Mouse (Mus musculus): ENCODE measurements around the gene Supt3.
A peak's percentile ranks its signal among the peaks of the same experiment; 100 is the strongest.

Supt3 gene

DNA sequence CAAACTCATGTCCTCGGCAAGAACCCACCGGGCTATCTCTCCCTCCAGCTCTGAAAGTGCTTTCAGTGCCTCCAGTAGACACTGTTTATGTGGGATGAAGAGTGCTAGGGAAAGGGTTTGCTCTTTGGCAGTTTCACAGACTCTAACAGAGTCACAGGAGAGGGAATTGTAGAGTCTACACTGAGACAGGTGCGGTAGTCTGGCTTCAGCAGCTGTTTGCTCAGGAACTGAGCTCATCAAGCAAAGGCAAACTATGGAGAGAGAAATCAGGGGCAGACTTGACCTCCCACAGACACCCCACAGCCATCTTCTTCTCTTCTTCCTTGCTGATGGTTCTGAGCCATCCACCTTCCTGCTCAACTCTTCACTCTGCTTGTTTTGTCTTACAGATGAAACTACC lies 193.3 kb downstream of the Supt3 start:
- DNase-seq, result no peak

DNA sequence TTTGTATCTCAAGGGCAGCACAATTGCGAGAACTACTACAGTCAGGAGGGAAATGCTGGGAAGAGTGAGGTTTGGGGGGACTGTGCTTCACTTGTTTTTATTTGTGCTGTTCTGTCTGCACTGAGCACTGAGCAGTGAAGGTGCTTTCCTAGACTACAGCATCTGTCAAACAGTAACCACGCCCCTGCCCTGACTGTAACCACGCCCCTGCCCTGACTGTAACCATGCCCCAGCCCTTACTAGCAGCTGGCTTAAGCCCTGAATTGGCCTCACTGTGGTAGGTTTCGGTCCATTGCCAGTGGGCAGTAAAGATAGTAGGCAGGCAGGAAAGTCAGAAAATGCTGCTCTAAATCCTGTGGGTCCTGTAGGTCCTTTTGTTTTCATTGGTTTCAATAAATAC lies 196.5 kb downstream of the Supt3 start:
- peak; percentile 19 for DNase-seq

DNA sequence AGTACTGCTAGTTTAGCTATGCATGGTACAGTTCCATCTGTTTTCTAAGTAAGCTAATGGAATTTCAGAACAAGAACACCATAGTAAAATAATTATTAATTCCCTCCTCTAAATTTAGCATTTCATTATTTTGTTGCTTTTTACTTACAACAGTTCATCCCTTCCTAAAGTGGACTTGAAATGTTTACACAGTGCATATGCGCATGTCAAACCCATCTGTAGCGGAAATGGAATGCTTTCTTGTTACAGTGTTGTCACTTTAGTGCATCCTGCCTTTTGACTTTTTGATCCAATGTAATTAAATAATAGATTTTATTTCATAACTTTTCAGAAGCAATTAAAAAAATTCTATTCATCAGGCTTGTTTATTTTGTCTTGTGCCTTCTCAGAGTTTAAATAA lies 200.7 kb downstream of the Supt3 start:
- DNase-seq, result no peak

DNA sequence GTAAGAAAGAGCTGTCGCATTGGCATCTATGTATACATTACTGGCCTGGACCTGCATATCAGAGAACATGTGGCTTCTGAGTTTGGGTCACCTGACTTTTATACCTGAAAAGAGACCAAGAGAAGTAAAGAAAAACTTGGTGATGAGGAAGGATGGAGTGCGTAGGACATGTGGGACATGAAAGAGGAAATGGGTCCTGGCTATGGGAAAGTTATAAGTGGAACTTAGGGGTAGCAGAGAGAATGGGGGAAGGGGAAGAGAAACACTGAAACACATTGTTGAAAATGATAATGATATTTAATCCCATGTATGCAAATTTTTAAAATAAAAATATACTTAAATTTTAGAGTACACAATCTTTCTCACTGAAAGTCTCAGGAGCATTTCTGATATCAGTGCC lies 211.0 kb downstream of the Supt3 start:
- no peak for DNase-seq

DNA sequence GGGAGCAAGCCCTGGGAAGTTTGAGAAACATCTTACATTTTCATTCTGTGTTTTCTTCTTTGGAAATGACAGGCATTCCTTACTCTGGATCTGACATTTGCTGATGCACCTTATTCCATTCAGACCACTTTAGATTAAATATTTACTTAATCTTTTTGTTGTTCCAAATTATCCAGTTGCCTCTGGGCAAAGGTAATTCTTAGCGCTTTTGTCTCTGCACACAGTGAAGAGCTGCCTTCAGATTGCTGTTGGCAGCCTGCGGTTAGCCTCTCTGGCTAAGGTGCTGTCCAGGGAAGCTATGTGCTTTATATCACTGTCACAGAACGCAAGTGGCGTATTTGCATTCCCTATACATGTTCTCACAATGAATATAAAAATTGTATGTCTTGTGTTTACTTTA lies 226.4 kb downstream of the Supt3 start:
- peak; percentile 13 for DNase-seq

DNA sequence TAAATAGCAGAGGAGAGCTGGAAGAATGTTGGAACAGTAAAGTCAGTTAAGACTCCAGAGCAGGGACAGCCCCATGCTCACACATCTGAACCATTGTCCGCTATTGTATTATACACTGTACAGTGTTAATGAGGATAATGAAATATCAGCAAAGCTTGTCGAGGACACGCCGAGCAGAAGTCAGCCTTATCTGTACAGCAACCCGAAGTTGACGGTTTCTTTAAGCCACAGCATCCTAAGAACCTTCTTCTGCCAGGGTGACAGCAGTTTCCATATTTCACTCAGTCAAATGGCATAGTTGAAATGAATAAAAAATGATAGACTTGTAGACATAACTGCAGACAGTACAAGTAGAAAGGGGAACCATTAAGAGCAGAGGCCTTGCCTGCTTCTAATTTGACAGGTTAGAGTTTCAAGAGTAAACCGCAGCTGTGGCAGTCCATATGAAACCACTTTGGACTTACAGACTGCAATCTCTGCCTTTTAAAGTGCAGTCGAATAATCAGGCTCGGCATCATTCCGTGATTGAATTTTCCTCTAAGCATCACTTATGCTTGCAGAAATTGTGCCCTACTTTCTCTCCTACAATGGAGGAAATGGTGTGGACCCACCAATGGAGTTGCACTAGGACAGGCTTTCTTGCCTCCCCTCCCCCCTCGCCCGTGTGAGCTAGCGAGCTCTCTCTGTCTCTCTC lies 227.7 kb downstream of the Supt3 start:
- DNase-seq, result no peak

DNA sequence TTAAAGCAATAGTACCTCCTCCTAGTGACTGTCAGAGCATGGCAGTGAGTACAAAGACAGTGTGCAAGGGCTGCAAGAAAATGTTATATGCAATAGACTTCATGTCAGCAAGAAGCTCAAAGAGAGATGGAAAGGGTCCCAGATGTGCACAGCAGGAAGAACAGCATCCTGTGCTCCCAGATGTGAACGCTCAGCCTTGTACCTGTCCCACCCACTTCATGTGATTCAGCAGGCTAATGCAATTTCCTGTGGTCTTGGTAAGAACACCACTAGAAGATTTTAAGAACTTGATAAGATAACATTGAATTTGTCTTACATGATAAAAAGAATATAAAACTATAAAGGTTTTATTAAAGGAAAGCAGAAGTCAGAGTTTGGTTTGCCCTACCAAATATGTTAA lies 230.5 kb downstream of the Supt3 start:
- no peak for DNase-seq

DNA sequence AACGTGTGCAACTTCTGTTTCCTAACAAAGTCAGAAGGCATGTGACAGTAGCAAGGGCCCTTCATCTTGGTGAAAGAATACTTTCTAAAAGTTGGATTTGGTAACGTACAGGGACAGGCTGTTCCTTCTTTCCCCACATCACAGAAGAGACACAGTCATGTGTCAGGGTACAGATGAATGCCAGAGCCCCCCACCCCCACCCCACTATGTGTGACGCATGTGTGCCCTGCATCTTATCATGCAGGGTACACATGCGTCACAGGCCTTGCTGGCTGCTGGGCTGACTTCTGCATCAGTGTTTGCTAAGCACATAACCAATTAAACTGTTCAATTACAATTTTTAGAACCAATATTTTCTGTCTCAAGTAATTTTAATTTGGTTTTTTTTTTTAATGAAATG lies 231.7 kb downstream of the Supt3 start:
- no peak for DNase-seq

DNA sequence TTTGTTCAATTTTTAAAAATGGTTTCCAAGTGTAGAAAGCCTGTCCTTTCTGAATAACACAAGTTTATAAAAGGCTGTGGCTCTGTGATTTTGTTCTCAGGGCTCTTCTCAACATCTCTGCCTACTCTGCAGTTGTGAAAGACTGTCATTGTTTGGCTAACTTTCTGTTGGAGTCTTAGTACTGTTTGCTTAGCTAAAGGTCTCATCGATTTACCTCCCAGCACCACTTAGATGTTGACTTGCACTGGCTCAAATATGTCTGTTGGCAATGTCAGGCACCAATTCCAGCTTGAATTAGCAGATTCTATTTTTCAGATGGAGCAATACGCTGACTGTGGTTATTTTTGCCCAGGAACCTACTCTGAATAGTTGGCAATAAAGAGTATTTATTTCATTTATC lies 233.5 kb downstream of the Supt3 start:
- DNase-seq, result no peak

DNA sequence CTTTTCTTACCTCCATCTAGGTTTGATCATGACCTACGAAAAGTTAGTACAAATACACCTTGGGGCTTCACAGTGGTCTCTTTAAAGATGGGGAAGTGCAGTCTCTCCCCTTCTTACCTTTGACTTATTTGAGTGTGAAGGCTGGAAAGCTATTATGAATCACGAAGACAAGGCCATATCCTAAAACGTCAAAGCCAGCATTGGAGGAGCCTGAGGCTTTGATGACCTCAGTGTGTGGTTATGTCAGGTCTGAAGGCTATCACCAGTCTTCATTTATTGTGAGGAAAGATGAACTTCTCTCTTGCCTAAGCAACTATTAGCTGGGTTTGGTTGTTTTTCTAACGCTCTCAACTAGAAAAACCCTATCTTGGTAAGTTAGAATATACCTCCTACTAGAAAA lies 239.8 kb downstream of the Supt3 start:
- DNase-seq, result no peak

DNA sequence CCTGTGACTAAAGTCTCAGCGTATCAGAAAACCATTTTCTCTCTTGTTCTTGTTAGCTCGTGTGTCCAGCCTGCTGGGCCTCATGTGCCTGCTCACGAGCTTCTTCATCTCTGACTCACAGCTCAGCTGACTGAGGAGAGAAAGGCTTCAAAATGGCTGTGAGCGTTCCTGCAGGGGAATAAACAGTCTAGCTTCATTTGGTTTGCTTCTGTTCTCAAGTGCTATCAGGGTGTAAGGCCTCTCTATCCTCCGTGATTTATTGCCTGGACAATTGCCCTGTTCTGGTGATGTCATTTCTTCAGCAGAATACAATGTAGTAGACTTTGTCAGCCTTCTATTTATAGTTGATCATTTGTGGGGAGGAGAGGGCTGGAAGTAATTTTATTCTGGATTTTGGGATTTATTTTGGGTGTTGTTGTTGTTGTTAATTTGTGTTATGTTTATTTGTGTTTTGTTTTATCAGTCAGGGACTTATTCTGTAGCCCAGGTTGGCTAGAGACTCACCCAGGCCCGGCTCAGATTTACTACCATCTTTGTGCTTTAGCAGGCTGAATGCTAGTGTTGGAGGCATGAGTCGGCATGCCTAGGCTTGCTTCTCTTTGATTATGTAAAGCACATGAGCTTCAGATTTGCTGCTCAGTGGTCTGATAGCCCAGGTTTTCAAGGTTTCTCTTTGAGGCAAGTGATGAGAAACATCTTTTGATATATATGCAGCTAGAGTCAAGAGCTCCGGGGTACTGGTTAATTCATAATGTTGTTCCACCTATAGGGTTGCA lies 243.4 kb downstream of the Supt3 start:
- no peak for DNase-seq

DNA sequence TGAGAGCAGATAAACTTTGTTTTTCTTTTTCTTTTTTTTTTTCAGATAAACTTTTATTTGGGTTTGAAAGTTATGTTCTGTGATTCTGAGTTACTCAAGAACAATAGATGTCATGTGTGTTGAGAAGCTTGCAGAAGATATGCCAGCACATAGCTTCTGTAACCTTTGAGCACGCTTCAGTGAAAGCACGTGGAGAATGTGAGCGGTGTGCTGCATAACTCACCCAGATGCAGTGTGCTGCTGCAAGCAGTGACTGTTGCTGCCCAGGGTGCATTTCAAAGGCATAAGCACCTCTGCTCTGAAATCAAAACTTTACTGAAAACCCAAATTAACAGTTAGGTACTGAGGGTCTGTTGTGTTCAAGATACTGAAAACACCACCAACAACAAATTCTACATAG lies 251.5 kb downstream of the Supt3 start:
- peak; percentile 23 for DNase-seq

DNA sequence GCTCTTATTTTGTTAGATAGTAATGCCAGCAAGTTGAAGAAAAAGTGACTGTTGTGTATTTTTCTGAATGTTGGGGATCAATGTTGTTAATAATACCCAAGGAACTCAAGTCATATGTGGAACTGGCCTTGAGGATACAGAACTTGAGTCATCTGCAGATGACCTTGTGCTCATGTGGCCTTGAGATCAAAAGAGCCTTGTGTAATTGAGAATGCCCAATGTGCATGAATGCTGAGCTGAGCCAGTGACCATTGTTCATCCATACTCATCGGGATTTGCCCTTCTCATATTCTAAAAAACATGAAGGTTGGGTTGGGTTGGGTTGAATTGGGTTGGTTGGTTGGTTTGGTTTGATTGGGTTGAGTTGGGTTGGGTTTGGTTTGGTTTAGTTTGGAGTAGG lies 252.2 kb downstream of the Supt3 start:
- no peak for DNase-seq

DNA sequence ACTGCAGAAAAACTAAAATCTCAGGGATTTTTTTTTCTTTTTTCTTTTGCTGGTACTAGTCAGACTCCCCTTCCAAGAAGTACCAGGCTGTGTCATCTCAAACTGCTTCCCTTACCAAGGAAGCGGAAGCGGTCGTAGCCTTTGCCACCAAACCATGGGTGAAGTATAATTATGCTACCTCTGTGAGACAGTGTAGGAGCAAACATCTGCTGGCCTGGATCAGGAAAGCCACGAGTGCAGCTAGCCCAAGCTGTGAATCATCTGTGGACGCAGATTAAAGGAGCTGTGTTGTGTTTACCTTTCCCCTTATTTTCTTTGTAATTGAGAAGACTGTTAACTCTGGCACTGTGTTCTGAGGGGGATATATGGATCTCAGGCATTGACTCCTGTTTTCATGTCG lies 255.3 kb downstream of the Supt3 start:
- DNase-seq, result no peak

DNA sequence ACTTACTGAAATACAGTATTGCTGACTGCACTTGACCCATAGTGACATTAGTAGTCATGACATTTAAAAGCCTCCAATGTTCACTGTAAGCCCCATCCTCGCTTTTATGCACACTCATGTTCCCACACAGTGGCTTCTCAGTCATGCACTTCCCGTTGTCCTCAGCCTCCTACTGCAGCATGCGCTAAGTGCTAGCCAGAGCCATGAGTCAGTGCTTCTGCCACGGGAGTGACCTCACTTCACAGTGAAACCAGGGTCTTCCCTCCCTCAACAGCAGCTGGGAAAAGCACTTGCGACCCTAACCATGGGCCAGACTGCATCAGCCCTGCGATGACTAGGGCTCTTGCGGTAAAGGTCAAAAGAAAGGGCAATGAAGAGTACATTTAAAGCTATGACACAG lies 256.7 kb downstream of the Supt3 start:
- no peak for DNase-seq

DNA sequence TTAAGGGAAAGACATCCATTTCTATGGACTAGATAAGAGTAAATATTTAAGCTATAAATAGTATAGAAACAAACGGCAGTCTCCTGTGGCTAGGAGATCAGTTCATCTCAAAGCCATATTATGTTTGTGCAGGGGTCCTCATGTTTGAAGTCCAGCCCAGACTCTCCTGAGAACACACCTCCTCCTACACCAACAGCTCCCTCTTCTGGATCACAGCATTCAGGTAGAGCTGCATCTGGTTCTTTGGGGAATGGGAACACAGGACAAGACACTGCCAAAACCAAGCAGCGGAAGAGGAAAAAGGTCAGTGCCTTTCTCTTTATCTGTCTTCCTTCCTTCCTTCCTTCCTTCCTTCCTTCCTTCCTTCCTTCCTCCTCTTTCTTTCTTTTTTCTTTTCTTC lies 264.1 kb downstream of the Supt3 start:
- DNase-seq, result no peak

DNA sequence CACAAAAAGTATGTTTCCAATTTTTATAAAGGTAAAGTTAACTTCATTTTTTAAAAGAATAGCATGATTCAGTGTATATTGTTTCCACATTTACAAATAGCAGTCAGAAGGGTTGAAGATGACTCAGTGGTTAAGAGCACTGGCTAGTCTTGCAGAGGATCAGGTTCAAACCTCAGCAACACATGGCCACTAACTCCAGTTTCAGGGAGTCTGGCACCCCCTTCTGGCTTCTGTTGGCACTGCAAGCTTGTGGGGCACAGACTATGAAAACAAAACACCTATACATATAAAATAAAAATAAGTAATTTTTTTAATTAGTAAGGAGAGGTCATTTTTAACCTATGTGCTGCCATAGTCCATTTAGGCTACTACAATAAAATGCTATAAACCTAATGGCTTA lies 268.9 kb downstream of the Supt3 start:
- no peak for DNase-seq

DNA sequence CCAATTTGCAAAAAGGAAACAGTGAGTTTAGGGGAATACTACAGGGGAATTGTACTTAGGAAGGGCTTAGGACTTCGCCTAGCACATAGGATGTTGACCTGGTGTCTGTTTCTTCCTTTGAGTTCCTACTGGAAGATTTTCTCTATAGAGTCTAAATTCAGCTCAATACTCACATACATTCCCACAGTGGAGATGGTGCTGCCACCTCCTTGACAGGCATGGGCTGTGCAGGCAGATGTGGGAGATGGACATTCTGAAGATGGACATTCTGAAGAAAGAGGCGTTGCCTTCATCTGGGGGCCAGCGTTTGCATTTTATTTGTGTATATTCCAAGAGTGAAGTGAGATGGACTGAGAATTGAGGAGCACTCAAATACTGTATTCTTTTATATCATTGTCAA lies 269.6 kb downstream of the Supt3 start:
- no peak for DNase-seq

DNA sequence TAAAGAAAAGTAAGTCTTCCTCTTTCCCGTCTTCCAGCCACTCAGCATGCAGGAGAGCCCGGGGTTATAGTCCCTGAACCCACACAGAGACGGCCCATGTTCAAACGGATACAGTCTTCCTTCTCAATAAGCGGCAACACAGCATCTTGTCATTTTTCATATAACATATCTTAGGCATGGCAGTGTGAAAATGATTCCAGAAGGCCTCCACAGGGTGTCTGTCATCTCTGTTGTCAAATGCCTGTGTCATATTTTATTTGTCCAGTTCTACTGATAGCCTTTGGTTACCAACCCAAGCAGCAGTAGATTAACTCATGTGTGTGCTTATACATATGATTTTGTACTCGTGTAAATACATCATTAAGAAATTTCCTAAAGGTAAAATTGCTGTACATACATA lies 270.3 kb downstream of the Supt3 start:
- DNase-seq, result no peak

DNA sequence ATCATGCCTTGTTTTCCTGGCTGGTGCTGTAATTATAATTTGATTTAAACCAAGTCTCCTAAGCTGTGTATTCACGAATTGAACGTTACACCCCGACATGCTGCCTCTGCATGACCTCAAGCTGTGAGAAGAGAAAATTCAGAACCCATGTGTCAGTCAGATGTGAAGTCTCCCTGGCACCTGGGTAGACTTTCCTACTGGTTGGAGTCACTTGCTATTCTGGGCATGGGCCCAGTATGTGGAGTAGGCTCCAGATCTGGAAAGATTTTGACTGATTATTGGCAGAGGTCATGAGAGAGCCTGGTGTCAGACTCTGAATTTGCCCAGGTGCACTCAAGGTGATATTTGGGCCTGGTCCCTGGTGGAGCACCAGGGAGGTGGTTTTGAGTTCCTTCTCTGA lies 275.0 kb downstream of the Supt3 start:
- DNase-seq, result no peak

DNA sequence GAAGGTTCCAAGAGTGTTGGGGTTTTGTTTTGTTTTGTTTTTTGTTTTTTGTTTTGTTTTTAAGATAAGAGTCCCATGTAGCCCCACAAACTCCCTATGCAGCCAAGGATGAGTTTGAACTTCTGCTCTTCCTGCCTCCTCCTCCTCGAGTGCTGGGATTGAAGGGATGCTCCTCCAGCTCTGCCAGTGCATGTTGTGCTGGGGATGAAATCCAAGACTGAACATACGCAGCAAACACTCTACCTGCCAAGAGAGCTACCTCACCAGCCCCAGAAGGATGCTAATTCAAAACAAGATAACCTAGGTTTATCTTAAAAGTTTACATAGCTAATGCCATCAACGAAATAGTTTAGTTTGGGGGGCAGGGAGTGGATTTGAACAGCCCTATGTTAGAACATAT lies 276.4 kb downstream of the Supt3 start:
- no peak for DNase-seq

DNA sequence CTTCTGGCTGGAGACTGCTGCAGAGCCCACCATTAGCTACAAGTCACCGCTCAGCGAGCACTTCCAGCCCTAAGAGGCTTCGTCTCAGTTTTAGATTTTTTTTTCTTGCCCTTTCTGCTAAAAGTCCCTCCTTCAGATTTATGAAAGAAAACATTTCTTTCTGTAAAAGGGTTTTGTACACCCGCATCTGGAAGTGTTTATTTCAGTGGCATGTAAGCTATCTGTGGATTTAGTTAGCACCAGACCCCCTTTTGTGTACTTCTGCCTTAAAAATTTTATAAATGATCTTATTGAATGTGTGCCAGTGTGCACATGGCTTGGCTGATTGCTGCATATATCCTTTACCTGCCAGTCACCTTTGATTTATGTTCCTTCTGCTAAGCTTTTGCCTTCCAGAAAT lies 277.6 kb downstream of the Supt3 start:
- no peak for DNase-seq

DNA sequence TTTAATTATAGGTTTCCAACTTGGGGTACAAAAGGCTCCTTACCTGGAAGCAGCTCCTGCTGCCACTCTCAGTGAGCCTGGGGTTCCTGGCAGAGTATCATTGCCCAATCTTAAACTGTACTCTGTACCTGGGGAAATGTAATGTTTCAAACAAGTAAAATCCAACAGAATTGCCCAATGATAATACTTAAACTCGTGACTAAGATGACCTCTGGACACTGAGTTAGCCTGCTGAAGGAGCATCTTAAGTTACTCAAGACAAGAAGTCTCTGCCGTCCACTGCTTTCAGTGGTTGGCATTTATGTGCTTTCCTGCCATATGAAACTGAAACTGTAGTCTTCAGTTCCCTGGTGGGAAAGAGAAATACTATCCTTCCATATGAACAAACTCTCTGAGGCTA lies 279.9 kb downstream of the Supt3 start:
- DNase-seq, result no peak

DNA sequence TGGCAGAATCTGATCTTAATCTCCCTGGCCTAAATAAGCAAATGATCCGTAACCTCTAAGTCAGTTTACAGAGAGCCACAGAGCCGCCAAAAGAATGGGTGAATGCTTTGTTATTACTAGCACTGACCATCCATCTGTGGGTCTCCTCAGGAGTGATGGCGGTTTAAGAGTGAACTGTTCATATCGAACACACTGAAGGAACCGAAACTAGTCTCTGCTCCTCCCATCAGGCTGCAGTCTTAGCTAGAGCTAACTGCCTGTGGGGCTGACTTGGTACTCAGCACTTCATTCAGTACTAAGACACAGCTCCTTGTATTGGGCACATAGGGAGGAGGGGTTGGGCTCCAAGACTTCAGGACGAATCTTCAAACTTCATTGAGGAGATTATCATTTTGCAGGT lies 280.8 kb downstream of the Supt3 start:
- no peak for DNase-seq
